Mouse (Mus musculus): ENCODE measurements around the gene Stk32c. TPM values are rescaled to one million over a fixed set of nuclear protein-coding genes. Genes with fewer than 3 reads are reported as not detected.

Stk32c gene
- total RNA-seq, 2 experiments from 2014 or later, result 161 to 176 TPM

DNA sequence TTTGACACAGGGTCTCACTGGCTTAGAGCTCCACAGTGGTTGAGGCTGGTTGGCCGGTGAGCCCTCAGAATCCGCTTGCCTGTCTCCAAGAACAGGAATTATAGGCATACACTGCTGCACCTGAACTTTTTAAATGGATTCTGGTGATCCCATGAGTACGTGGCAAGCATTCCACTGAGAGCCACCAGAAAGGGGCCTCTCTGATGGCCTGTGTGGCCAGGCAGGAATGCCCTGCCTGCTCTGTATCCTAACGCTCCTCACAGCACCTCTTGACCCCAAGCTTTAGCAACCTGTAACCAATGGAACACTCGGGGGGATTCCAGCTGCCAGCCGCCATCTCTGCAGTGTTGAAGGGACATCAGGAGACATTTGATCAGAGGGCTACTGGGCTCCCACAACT is 1.3 kb downstream of the Stk32c start:
- intact Hi-C loops (cut with DNase I), result loop anchor here (5.0 kb wide), 1 partner anchor 176 kb away; the partner anchor contains the start of gene Inpp5a
- no peak for DNase-seq (ENCODE audit: low spot score in 2 of 2)

DNA sequence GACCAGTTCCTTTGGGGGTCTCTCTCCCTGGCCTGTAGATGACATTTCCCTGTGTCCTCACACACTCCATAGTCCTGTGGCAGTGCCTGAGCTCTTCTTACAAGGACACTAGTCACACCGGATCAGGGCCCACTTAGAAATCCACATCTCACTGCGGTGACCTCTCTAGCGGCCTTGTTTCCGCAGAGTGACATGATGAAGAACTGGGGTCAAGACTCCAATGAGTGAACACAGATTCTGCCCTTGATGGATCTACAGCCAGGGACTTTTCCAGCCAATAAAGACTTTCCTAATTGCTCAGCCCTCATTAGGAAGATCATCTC is 4.4 kb downstream of the Stk32c start:
- intact Hi-C loops (cut with DNase I), result loop anchor here (2.0 kb wide), 1 partner anchor 90 kb away; no protein-coding TSS in a partner anchor
- DNase-seq (ENCODE audit: low spot score in 2 of 2), result no peak

DNA sequence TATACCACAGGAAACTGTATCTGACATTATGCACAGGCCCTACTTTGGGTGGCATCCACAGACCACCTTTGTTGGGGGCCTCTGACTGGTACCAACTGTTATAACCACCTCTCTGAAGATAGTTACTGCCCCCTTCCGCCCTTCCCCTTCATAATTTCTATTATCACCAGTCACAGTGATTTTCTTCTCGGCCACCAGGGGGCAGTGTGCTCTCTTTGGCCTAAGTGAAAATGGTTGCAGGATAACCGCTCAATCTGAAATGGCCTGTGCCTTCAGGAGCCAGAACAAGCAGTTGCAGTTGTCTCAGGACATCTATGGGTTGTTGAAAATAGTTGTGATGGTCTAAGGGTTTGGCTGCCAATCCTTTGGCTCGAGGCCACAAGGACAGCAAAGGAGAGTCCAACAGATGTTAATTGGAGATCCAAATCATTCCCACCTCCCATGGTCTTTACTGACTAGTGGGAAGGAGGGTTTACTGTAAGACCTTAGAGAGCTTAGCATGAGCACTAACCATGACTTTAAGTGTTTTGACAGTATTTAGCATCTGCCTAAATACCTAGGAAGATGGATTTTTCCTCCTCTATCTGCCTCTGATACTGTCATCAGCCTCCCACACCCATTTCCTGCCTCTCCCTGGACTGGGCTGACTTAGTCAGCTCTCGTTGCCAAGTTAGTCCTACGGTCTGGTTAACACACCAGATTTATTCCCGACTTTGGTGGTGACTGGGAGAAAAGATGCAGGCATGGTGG is 4.9 kb downstream of the Stk32c start:
- intact Hi-C loops (cut with DNase I), result loop anchor here (2.0 kb wide), 1 partner anchor 91 kb away; no protein-coding TSS in a partner anchor
- no peak for DNase-seq (ENCODE audit: low spot score in 2 of 2)

DNA sequence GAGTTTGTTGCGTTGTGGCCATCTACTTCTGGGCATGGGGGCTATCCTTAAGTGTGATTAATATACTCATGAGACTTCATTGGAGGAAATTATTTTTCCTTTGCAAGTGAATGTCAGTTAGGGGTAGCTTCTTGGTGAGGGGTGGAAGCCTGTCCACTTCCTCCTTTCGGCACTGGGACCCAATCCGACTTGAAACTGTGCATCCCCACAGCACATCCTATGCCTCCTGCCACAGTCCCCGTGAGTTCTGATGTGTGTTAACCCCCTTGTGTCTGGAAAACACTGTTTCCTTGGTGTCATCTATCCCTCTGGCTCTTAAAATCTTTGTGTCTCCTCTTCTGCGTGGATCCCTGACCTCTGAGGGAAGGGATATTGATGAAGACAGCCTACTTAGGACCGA is 11.9 kb downstream of the Stk32c start:
- intact Hi-C loops (cut with DNase I), result loop anchor here (5.0 kb wide), 1 partner anchor 79 kb away; no protein-coding TSS in a partner anchor

DNA sequence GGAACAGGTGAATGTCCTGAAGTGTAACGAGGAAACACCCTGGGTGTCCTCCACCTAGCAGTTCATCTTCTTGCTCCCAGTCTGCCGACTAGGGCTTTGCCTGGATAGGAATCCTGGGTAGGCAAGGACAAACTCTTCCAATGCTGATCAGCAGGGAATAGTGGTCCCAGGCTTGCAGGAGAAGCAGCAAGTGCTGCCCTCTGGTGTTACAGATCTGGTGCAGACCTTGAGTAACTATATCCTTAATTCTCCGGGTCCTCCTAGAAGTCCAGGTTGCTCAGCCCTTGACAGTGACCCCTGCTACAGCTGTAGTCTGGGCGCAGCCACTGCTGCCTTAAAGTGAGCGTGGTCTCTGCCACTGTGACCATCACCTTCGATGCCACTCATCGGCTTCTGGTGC is 13.0 kb downstream of the Stk32c start:
- intact Hi-C loops (cut with DNase I), result loop anchor here (5.0 kb wide), 1 partner anchor 78 kb away; no protein-coding TSS in a partner anchor
- DNase-seq (ENCODE audit: low spot score in 2 of 2), result peak; percentile 74 to 83

More for the DNA sequence above, 11.9 kb downstream of the Stk32c start:
- no peak for DNase-seq (ENCODE audit: low spot score in 2 of 2)

DNA sequence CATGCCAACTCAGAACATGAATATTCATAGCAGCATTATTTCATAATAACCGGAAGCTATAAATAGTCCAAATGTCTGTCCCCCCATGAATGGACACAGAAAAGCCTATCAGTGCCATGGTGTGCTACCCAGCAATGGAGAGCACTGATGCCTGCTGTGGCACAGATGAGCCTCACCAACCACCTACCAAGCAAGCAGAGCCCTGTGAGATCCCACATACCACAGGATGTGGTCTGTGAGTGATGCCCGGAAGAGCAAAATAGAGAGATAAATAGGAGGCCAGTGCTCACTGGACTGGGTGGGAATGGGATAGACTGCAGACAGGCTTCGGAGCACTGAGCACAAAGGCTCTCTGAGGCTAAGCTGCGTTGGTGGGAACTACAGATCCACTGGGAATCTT is 16.1 kb downstream of the Stk32c start:
- intact Hi-C loops (cut with DNase I), result no loop called here
- DNase-seq (ENCODE audit: low spot score in 2 of 2), result no peak

DNA sequence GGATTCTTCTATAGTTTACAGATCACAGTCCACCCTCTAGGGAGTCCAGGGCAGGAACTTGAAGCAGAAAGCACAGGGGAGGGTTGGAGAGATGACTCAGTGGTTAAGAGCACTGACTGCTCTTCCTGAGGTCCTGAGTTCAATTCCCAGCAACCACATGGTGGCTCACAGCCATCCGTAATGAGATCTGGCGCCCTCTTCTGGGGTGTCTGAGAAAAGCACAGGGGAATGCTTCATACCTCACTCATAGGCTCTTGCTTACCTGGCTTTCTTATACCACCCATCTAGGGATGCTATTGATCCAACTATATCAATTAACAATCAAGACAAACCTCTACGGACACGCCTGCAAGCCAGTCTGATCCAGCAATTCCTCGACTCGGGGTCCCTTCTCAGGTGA is 21.5 kb downstream of the Stk32c start:
- intact Hi-C loops (cut with DNase I), result no loop called here
- DNase-seq (ENCODE audit: low spot score in 2 of 2), result no peak

DNA sequence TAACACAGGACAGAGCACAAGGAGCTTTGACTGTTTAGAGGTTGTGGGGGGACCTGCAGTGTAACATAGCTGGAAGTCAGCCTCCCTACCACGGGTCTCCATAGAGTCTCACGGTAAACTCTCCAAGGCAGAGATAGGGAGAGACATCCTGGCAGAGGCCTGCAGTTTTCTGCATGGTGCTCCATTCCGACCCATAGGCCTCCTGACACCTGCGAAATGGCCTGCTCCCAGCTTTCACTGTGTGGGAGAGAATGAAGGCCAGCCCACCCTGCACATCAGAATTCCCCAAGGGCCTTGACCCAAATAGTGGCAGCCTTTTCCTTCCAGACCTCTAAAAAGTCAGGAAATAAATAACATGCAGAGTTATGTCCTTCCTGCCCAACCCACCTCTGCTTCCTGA is 22.5 kb downstream of the Stk32c start:
- no peak for DNase-seq (ENCODE audit: low spot score in 2 of 2)
- intact Hi-C loops (cut with DNase I), result no loop called here

DNA sequence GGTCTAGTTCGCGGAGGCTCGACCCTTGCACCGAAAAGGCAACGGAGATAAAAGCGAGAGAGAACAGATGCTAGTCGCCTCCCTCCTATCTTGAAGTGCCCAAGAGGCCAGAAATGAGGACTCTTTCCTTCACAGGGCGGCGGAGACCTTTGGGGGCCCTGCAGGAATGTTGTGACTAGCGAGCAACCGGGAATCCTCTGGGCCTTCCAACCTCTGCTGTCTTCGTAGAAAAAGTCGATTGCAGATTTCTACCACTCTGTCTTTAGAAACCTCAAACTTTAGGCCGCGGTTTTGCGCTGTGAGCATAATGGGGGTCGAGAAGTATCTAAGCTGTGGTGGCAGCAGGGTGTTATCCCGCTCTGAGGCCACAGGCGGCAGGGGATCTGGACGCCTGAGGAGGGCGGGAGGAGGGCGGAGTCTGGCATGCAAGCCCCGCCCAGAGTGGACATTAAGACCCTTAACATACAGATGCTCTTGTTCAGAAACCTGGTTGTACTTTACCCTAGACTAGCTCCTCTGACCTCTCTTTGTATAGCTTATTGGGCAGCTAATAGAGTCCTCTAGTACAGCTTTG is 24.4 kb downstream of the Stk32c start:
- intact Hi-C loops (cut with DNase I), result loop anchor here (5.0 kb wide), 1 partner anchor 36 kb away; no protein-coding TSS in a partner anchor
- DNase-seq (ENCODE audit: low spot score in 2 of 2), result no peak

DNA sequence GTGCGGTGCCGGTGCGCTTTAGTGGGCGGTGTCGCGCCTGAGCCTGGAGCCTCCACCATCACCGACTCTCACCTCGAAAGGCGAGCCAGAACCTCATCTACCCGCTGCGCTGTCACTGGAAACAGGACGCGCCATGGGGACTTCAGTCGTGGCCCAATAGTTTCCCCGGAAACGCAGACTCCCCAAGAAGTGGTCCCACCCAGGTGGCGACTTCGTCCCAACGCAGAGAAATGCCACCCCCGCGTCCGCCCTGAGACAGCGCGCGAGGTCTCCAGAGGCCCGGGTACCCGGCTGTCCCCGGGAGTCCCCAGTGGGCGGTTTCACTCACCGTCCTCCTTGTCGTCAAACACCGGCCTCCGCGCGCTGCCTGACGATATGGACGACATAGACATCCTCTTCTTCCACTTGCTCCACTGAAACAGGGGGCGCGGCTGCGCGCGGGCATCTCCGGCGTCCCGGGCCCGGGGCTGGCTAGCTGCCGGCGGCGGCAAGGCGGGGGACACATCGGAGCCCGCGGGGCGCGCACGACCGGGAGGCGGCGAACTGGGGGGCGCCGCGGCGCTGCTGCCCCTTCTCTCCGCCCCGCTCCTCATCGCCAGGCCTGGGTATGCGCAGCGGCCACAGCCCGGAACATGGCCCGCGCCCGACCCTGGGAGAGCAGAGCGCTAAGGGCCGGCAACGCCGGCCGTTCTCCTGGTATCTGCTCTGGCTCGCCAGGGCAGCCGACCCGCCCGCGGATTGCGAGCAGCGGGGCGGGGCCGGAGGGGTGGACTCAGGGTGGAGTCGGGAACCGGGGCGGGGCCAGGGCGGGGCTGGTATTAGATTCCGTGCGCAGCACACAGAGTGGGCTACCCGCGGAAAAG is 25.1 kb downstream of the Stk32c start:
- peak; percentile 75 to 77 for DNase-seq (ENCODE audit: low spot score in 2 of 2)
- intact Hi-C loops (cut with DNase I), result loop anchor here (2.0 to 5.0 kb wide), 2 partner anchors 23 to 36 kb away; no protein-coding TSS in a partner anchor

DNA sequence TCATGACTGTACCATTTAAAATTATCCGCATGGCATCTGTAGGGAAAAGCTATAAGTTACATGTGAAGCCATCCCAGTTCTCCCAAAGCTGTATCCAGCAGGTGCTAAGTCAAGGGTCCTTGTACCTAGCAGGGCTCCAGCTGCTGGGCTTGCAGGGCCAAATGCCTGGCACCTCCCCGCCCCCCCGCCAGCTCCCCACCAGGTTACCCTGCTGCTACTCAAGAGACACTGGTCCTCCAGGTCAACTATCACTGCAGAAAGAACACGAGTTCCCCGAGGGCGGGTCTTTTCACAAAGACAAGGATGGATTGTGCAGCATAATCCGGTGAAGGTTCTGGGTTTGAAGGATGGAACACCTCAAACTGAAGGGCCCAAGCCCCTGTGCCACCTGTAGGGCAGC is 25.8 kb downstream of the Stk32c start:
- intact Hi-C loops (cut with DNase I), result loop anchor here (2.0 to 5.0 kb wide), 2 partner anchors 22 to 35 kb away; no protein-coding TSS in a partner anchor
- DNase-seq (ENCODE audit: low spot score in 2 of 2), result no peak

DNA sequence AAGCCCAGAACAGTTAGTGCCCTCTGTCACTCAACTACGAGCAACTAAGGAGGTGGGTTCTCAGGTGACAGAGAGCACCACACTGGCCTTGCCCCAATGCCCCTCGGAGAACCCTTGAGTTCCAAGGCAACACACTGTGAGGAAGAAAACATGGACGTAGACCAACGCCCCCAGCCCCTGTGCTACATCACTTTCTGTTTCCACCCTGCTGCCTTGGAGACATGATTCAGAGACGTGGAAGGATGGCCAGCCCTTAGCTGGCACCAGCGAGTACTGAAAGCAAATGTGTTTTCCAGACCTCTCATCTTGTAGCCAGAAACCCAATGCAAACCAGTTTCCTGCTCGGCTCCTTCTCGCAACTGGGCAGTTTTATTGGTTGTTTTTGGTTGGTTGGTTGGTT is 26.7 kb downstream of the Stk32c start:
- DNase-seq (ENCODE audit: low spot score in 2 of 2), result no peak
- intact Hi-C loops (cut with DNase I), result loop anchor here (2.0 to 5.0 kb wide), 2 partner anchors 22 to 34 kb away; no protein-coding TSS in a partner anchor

DNA sequence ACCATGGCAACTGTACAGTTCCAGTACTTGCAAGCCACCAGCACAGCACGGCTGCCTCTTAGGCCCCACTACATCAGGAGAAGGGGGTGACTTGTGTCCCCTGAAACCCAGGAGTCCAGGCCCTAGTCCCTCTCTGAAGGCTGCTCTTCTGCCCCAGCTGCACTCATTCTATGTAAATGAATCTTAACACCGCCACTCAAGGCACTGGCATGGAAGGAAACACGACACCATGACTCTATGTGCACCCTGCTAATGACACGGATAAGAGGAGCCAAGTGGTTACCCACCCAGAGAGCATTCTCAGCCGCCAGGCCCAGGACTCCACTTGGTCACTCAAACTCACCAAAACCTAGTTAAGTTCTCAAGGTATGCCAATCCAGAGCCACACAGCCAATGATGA is 27.1 kb downstream of the Stk32c start:
- no peak for DNase-seq (ENCODE audit: low spot score in 2 of 2)
- intact Hi-C loops (cut with DNase I), result loop anchor here (2.0 to 5.0 kb wide), 2 partner anchors 21 to 34 kb away; no protein-coding TSS in a partner anchor

DNA sequence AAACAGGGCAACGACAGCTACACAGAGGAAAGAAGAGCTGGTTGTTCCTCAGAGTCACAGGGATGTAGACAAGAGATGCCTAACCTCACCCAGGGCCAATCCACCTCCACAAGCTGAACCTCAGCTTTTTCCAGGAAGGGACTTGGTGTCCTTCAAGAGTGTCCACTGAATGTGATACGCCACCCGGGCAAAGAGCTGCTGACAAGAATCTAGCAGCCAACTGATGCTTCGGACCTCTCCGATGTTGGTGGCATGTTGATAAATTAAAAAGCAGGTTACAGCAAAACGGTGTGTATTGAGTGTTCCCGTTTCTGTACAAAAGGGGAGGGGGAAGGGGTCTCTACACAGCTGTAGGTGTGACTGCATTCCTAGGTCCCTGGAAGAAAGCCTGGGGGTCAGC is 28.3 kb downstream of the Stk32c start:
- DNase-seq (ENCODE audit: low spot score in 2 of 2), result no peak
- intact Hi-C loops (cut with DNase I), result loop anchor here (5.0 kb wide), 1 partner anchor 33 kb away; no protein-coding TSS in a partner anchor

DNA sequence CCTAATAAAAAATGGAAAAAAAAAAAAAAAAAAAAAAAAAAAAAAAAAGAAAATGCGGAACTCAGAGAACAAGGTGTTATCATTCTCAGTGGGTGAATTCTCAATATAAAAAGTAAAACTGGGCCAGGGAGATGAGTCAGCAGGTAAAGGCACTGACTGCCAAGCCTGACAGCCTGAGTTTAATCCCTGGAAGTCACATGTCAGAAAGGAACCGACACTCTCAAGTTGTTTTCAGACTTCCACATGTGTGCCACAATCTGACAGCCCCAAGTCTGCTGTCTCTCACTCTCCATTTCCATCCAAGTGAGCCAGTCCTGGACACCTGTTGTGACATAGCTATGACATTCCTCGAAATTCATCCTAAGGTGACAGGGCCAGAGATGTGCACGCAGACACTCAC is 28.7 kb downstream of the Stk32c start:
- intact Hi-C loops (cut with DNase I), result no loop called here
- DNase-seq (ENCODE audit: low spot score in 2 of 2), result peak in 1 of 2 experiments; percentile 84

DNA sequence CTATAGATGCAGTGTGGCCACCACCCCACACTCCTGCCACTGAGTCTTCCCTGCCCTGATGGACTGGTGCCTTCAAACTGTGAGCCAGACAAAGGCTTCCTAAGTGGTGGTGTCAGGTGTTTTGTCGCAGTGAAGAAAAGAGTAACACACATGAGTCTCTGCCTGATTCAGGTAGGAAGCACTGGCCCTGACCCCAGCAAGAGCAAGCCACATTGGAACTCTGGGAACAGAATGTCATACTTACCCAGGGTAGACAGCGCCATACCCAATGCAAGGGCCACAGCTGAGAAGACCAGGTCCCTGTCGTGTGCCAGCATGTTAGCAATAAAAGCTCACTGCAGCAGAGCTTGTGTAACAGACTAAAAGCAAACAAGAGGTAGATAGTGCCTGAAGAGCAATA is 33.0 kb downstream of the Stk32c start:
- intact Hi-C loops (cut with DNase I), result no loop called here
- no peak for DNase-seq (ENCODE audit: low spot score in 2 of 2)

DNA sequence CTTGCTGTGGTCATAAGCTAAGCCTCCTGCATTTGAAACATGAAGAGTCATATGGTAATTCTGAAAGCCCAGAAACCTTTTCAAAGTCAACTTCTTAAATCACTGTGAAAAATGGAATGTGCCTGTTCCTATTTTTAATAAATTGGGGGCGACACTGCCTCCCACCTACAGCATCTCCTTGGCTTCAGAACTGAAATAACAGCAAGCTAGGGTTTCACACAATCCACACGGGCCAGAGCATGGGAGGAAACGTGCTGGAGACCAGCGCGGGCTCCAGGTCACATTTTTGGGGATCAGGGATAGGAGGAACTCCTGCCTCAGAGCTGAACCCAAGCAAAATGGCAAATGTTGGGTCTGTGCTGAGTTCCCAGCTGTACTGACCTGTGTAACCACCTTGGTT is 33.8 kb downstream of the Stk32c start:
- intact Hi-C loops (cut with DNase I), result no loop called here
- peak in 1 of 2 experiments; percentile 80 for DNase-seq (ENCODE audit: low spot score in 2 of 2)

DNA sequence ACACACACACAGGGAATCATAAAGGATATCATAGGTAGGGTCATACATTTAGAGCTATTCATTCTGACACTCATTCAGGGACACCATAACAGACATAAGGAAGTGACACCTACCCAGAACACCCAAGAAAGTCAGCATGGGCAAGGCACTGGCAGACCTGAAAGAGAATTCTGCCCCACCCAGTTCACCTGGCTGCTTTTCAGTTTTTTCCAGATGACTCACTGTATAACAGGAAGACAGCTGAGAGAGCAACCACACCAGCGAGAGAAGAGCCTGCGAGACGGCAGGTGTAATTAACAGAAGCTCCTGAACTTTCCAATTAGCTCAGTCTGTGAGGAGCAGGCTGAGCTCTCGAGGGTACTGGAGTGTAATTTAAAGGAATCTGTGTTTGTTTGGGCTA is 44.0 kb downstream of the Stk32c start:
- intact Hi-C loops (cut with DNase I), result no loop called here

DNA sequence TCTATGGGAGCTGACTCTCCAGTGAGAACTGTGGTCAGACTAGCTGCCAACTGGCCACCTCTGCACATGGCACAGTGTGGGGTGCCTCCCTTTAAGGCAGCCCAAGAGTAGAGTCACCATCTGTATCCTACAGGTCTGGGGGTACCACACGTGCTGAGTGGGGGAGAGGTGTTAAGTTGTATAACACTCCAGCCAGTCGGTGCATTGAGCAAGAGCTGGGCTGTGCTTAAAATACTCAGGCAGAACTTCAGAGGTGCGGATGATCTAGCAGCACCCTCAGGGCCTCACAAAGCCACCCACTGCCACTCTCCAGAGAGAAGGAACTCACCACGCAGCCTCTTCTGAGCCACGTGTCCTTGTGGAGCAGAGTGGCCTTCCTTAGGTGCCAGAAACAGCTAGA is 48.7 kb downstream of the Stk32c start:
- intact Hi-C loops (cut with DNase I), result loop anchor here (1.0 to 2.0 kb wide), 2 partner anchors 15 to 22 kb away; no protein-coding TSS in a partner anchor
- DNase-seq (ENCODE audit: low spot score in 2 of 2), result peak; percentile 72 to 96

More for the DNA sequence above, 44.0 kb downstream of the Stk32c start:
- DNase-seq (ENCODE audit: low spot score in 2 of 2), result no peak

DNA sequence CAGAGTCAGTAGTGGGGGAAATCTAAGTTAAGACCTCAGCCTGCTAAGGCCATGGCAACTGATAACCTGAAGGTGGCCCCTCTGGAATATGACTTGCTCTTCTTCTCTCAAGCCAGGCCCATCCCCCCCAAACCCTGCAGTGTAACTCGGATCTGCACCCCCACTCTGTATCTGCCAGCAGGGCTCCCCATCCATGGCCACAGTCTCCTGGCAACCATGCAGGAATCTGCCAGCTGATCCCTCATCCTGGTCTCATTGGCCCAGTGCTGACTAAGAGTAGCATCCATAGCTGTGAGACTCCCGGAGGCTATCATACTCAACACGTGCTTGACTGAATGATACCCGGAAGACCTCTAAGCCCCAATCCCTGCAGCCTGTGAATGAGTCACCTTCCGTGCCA is 54.2 kb downstream of the Stk32c start:
- peak; percentile 42 to 54 for DNase-seq (ENCODE audit: low spot score in 2 of 2)
- intact Hi-C loops (cut with DNase I), result no loop called here
